Mouse (Mus musculus): ENCODE results near the gene Celf5. TPM values are rescaled to one million over a fixed set of nuclear protein-coding genes. Genes with fewer than 3 reads are reported as not detected.

The Celf5 gene
- polyA plus RNA-seq, 1 experiment, result 1.0 TPM

GRCm38 (mm10) chr10:81423476-81424245, 58.8 kb downstream of the Celf5 start:
- H3ac ChIP-seq (ENCODE audit: control insufficient read depth, insufficient read length, low read depth), result peak overlapping the region; percentile 62
- H3K79me3 ChIP-seq (ENCODE audit: low read depth), result peaks cover 88% of the 10 kb centered on the region
- TF ChIP-seq MYOD1 (IDR thresholded peaks at IDR 0.05; ENCODE audit: control insufficient read depth, insufficient read length, low read depth), result no peak
- TF ChIP-seq FOSL1 (IDR thresholded peaks at IDR 0.05; ENCODE audit: insufficient read depth, low read length, poor library complexity, severe bottlenecking), result no peak
- no peak for TF ChIP-seq CTCF (IDR thresholded peaks at IDR 0.05; ENCODE audit: control insufficient read depth, insufficient read depth, insufficient read length)
- TF ChIP-seq CEBPB (IDR thresholded peaks at IDR 0.05; ENCODE audit: low read depth), result no peak
- TF ChIP-seq MYOG (IDR thresholded peaks at IDR 0.05; ENCODE audit: control insufficient read depth, extremely low read depth, insufficient read length), result no peak
- no peak for TF ChIP-seq MAX (IDR thresholded peaks at IDR 0.05)
- no peak for TF ChIP-seq USF1 (IDR thresholded peaks at IDR 0.05; ENCODE audit: low read depth)
- H3K27me3 ChIP-seq (ENCODE audit: control insufficient read depth, insufficient read depth, insufficient read length), result no peaks in the 10 kb centered on the region
- H3K36me3 ChIP-seq (ENCODE audit: control insufficient read depth, insufficient read depth), result peaks cover 48% of the 10 kb centered on the region
- peaks cover 99% of the 10 kb centered on the region for H3K79me2 ChIP-seq (ENCODE audit: control insufficient read depth, insufficient read depth)
- H3K4me3 ChIP-seq (ENCODE audit: insufficient read depth, poor library complexity, severe bottlenecking), result peak overlapping the region; percentile 91

- Histone ChIP-seq H3K4me3 (ENCODE audit: insufficient read depth, poor library complexity, severe bottlenecking) (no peak overlapping the region), H3K79me3 (ENCODE audit: low read depth) (peaks cover 90% of the 10 kb centered on the region), H3ac (ENCODE audit: control insufficient read depth, insufficient read length, low read depth) (peak overlapping the region; percentile 8), H3K36me3 (ENCODE audit: control insufficient read depth, insufficient read depth) (peaks cover 56% of the 10 kb centered on the region), H3K79me2 (ENCODE audit: control insufficient read depth, insufficient read depth) (peaks cover 99% of the 10 kb centered on the region), H3K27me3 (ENCODE audit: control insufficient read depth, insufficient read depth, insufficient read length) (no peaks in the 10 kb centered on the region)
- TF ChIP-seq MYOD1 (IDR thresholded peaks at IDR 0.05; ENCODE audit: control insufficient read depth, insufficient read length, low read depth) (no peak), MAX (IDR thresholded peaks at IDR 0.05) (no peak), USF1 (IDR thresholded peaks at IDR 0.05; ENCODE audit: low read depth) (no peak), CEBPB (IDR thresholded peaks at IDR 0.05; ENCODE audit: low read depth) (no peak), FOSL1 (IDR thresholded peaks at IDR 0.05; ENCODE audit: insufficient read depth, low read length, poor library complexity, severe bottlenecking) (no peak), MYOG (IDR thresholded peaks at IDR 0.05; ENCODE audit: control insufficient read depth, extremely low read depth, insufficient read length) (no peak), CTCF (IDR thresholded peaks at IDR 0.05; ENCODE audit: control insufficient read depth, insufficient read depth, insufficient read length) (no peak)
Measured at GRCm38 (mm10) chr10:81422661-81423217, 59.8 kb downstream of the Celf5 start.

- Histone ChIP-seq H3K79me3 (ENCODE audit: low read depth) (peaks cover 94% of the 10 kb centered on the region), H3ac (ENCODE audit: control insufficient read depth, insufficient read length, low read depth) (peak overlapping the region; percentile 8), H3K36me3 (ENCODE audit: control insufficient read depth, insufficient read depth) (peaks cover 61% of the 10 kb centered on the region), H3K4me3 (ENCODE audit: insufficient read depth, poor library complexity, severe bottlenecking) (no peak overlapping the region), H3K79me2 (ENCODE audit: control insufficient read depth, insufficient read depth) (peaks cover 99% of the 10 kb centered on the region), H3K27me3 (ENCODE audit: control insufficient read depth, insufficient read depth, insufficient read length) (no peaks in the 10 kb centered on the region)
- TF ChIP-seq CEBPB (IDR thresholded peaks at IDR 0.05; ENCODE audit: low read depth), result no peak
- TF ChIP-seq MYOG (IDR thresholded peaks at IDR 0.05; ENCODE audit: control insufficient read depth, extremely low read depth, insufficient read length), result no peak
- no peak for TF ChIP-seq FOSL1 (IDR thresholded peaks at IDR 0.05; ENCODE audit: insufficient read depth, low read length, poor library complexity, severe bottlenecking)
- no peak for TF ChIP-seq MAX (IDR thresholded peaks at IDR 0.05)
Measured at GRCm38 (mm10) chr10:81422191-81422590, 60.3 kb downstream of the Celf5 start.

GRCm38 (mm10) chr10:81421797-81422100, 60.8 kb downstream of the Celf5 start:
- Histone ChIP-seq H3K36me3 (ENCODE audit: control insufficient read depth, insufficient read depth) (peaks cover 61% of the 10 kb centered on the region), H3K27me3 (ENCODE audit: control insufficient read depth, insufficient read depth, insufficient read length) (no peaks in the 10 kb centered on the region), H3ac (ENCODE audit: control insufficient read depth, insufficient read length, low read depth) (no peak overlapping the region)

GRCm38 (mm10) chr10:81421041-81421796, 61.3 kb downstream of the Celf5 start:
- Histone ChIP-seq H3K36me3 (ENCODE audit: control insufficient read depth, insufficient read depth) (peaks cover 64% of the 10 kb centered on the region), H3K79me2 (ENCODE audit: control insufficient read depth, insufficient read depth) (peaks cover 100% of the 10 kb centered on the region), H3K79me3 (ENCODE audit: low read depth) (peaks cover 92% of the 10 kb centered on the region), H3ac (ENCODE audit: control insufficient read depth, insufficient read length, low read depth) (no peak overlapping the region), H3K27me3 (ENCODE audit: control insufficient read depth, insufficient read depth, insufficient read length) (no peaks in the 10 kb centered on the region), H3K4me3 (ENCODE audit: insufficient read depth, poor library complexity, severe bottlenecking) (no peak overlapping the region)
- TF ChIP-seq MYOD1 (IDR thresholded peaks at IDR 0.05; ENCODE audit: control insufficient read depth, insufficient read length, low read depth), result no peak
- TF ChIP-seq USF1 (IDR thresholded peaks at IDR 0.05; ENCODE audit: low read depth), result no peak
- no peak for TF ChIP-seq FOSL1 (IDR thresholded peaks at IDR 0.05; ENCODE audit: insufficient read depth, low read length, poor library complexity, severe bottlenecking)
- no peak for TF ChIP-seq CTCF (IDR thresholded peaks at IDR 0.05; ENCODE audit: control insufficient read depth, insufficient read depth, insufficient read length)
- TF ChIP-seq MYOG (IDR thresholded peaks at IDR 0.05; ENCODE audit: control insufficient read depth, extremely low read depth, insufficient read length), result no peak
- no peak for TF ChIP-seq CEBPB (IDR thresholded peaks at IDR 0.05; ENCODE audit: low read depth)
- TF ChIP-seq MAX (IDR thresholded peaks at IDR 0.05), result no peak

More at GRCm38 (mm10) chr10:81421797-81422100, 60.8 kb downstream of the Celf5 start:
- Histone ChIP-seq H3K4me3 (ENCODE audit: insufficient read depth, poor library complexity, severe bottlenecking) (no peak overlapping the region), H3K79me3 (ENCODE audit: low read depth) (peaks cover 92% of the 10 kb centered on the region), H3K79me2 (ENCODE audit: control insufficient read depth, insufficient read depth) (peaks cover 100% of the 10 kb centered on the region)
- TF ChIP-seq FOSL1 (IDR thresholded peaks at IDR 0.05; ENCODE audit: insufficient read depth, low read length, poor library complexity, severe bottlenecking), result no peak
- TF ChIP-seq MYOG (IDR thresholded peaks at IDR 0.05; ENCODE audit: control insufficient read depth, extremely low read depth, insufficient read length), result no peak
- TF ChIP-seq MYOD1 (IDR thresholded peaks at IDR 0.05; ENCODE audit: control insufficient read depth, insufficient read length, low read depth), result peak; percentile 71
